Mouse (Mus musculus): ENCODE data around the gene Vmn1r122. TPM values are rescaled to one million over a fixed set of nuclear protein-coding genes. Genes with fewer than 3 reads are reported as not detected.
"Not testable (repeated sequence)": the region's sequence is repeated elsewhere in the genome, so short reads cannot be mapped to it uniquely, and the experiment has no call there.

The Vmn1r122 gene
- polyA plus RNA-seq (2012), result not detected in 2 replicates

- H3K9me3 ChIP-seq (ENCODE audit: control insufficient read depth, low read length); H3K4me1 ChIP-seq (ENCODE audit: control insufficient read depth); H3K27me3 ChIP-seq (ENCODE audit: control insufficient read depth); H3K36me3 ChIP-seq (ENCODE audit: control insufficient read depth); H3K4me3 ChIP-seq (replicated peaks): not testable (repeated sequence)
Observed at GRCm38 (mm10) chr7:21134028-21134427, at the start of gene Vmn1r122. TSS of gene Vmn1r122 (minus strand) at chr7:21134128.

- H3K36me3 ChIP-seq (ENCODE audit: control insufficient read depth); H3K27me3 ChIP-seq (ENCODE audit: control insufficient read depth); H3K4me1 ChIP-seq (ENCODE audit: control insufficient read depth); H3K4me3 ChIP-seq (replicated peaks); H3K9me3 ChIP-seq (ENCODE audit: control insufficient read depth, low read length): not testable (repeated sequence)
Observed at GRCm38 (mm10) chr7:21161885-21162284, 28.0 kb upstream of the Vmn1r122 start, which contains the start of gene Vmn1r123. TSS of gene Vmn1r123 (plus strand) at chr7:21162185.

- not testable (repeated sequence) for H3K27me3 ChIP-seq (ENCODE audit: control insufficient read depth); H3K36me3 ChIP-seq (ENCODE audit: control insufficient read depth); H3K4me3 ChIP-seq (replicated peaks); H3K9me3 ChIP-seq (ENCODE audit: control insufficient read depth, low read length); H3K4me1 ChIP-seq (ENCODE audit: control insufficient read depth)
Observed at GRCm38 (mm10) chr7:21098413-21098812, 35.5 kb downstream of the Vmn1r122 start, which contains the start of gene Vmn1r121. TSS of gene Vmn1r121 (minus strand) at chr7:21098513.

Other genes with a start within 250 kb of the Vmn1r122 start
- gene Vmn1r118, start 221.8 kb downstream of the Vmn1r122 start, polyA plus RNA-seq (2012), result not detected in 2 replicates
- not detected in 2 replicates for gene Vmn1r119, start 121.7 kb downstream of the Vmn1r122 start, polyA plus RNA-seq (2012)
- not detected in 2 replicates for gene Vmn1r120, start 80.3 kb downstream of the Vmn1r122 start, polyA plus RNA-seq (2012)
- gene Vmn1r121, start 35.6 kb downstream of the Vmn1r122 start, polyA plus RNA-seq (2012), result not detected in 2 replicates
- gene Vmn1r123, start 28.1 kb upstream of the Vmn1r122 start, polyA plus RNA-seq (2012), result not detected in 2 replicates
- gene Gm5157, start 56.3 kb upstream of the Vmn1r122 start, polyA plus RNA-seq (2012), result 0.05 TPM in 1 of 2 replicates, not detected in the other
- gene Vmn1r124, start 126.5 kb upstream of the Vmn1r122 start, polyA plus RNA-seq (2012), result not detected in 2 replicates
- gene Vmn1r125, start 138.1 kb upstream of the Vmn1r122 start, polyA plus RNA-seq (2012), result not detected in 2 replicates
- gene Vmn1r126, start 167.3 kb upstream of the Vmn1r122 start, polyA plus RNA-seq (2012), result not detected in 2 replicates
- gene Vmn1r127, start 185.7 kb upstream of the Vmn1r122 start, polyA plus RNA-seq (2012), result not detected in 2 replicates
- not detected in 2 replicates for gene Vmn1r128, start 215.2 kb upstream of the Vmn1r122 start, polyA plus RNA-seq (2012)
- gene Vmn1r129, start 227.2 kb upstream of the Vmn1r122 start, polyA plus RNA-seq (2012), result not detected in 2 replicates

Data from erythroblast, embryonic 14.5 days (primary cell).